Mouse (Mus musculus) kidney, adult 9 months (tissue): ENCODE results near the gene Picalm.

Experiments
- DNase-seq: peaks from one replicate; pipeline ENCODE4 v3.0.0; 2022

The Picalm gene

GRCm38 (mm10) chr7:90216511-90216910, 86.5 kb downstream of the Picalm start:
- no peak for DNase-seq

GRCm38 (mm10) chr7:90218122-90218521, 88.1 kb downstream of the Picalm start:
- DNase-seq, result no peak

- no peak for DNase-seq
Measured at GRCm38 (mm10) chr7:90221487-90221886, 91.5 kb downstream of the Picalm start.

- DNase-seq, result no peak
Measured at GRCm38 (mm10) chr7:90228075-90228474, 98.1 kb downstream of the Picalm start.

- peak; percentile 35 for DNase-seq
Measured at GRCm38 (mm10) chr7:90228884-90229283, 98.9 kb downstream of the Picalm start.

- no peak for DNase-seq
Measured at GRCm38 (mm10) chr7:90231431-90231830, 101.4 kb downstream of the Picalm start.

GRCm38 (mm10) chr7:90233921-90234320, 103.9 kb downstream of the Picalm start:
- DNase-seq, result no peak

GRCm38 (mm10) chr7:90236289-90236905, 106.4 kb downstream of the Picalm start:
- no peak for DNase-seq

GRCm38 (mm10) chr7:90243151-90243550, 113.1 kb downstream of the Picalm start:
- no peak for DNase-seq

GRCm38 (mm10) chr7:90243643-90244042, 113.6 kb downstream of the Picalm start:
- no peak for DNase-seq

- DNase-seq, result peak; percentile 48
Measured at GRCm38 (mm10) chr7:90252946-90253345, 122.9 kb downstream of the Picalm start.

- DNase-seq, result no peak
Measured at GRCm38 (mm10) chr7:90258701-90259100, 128.7 kb downstream of the Picalm start.

- no peak for DNase-seq
Measured at GRCm38 (mm10) chr7:90259899-90260298, 129.9 kb downstream of the Picalm start.

- no peak for DNase-seq
Measured at GRCm38 (mm10) chr7:90261902-90262599, 132.0 kb downstream of the Picalm start.
